Mouse (Mus musculus): ENCODE measurements around the gene Copz1. TPM values are rescaled to one million over a fixed set of nuclear protein-coding genes. Genes with fewer than 3 reads are reported as not detected.

Gene Copz1
- polyA plus RNA-seq, 1 experiment from 2014 or later = 194 TPM

- H3K9me3 ChIP-seq (replicated peaks; ENCODE audit: control insufficient read depth, low read length) = no peaks in the 10 kb centered on the region
- no peak for ATAC-seq (ENCODE audit: low read depth)
- peak overlapping the region; percentile 23; the same call in 1 of the 2 replicates for H3K4me3 ChIP-seq (ENCODE audit: low read depth, low read length)
- peak overlapping the region; percentile 8; the same call in 1 of the 2 replicates for H3K9ac ChIP-seq (ENCODE audit: low read depth, low read length)
- peak overlapping the region; percentile 46 for H3K4me2 ChIP-seq (ENCODE audit: low read depth, low read length)
- H3K27ac ChIP-seq (ENCODE audit: low read length) = no peak overlapping the region; the same call in 1 of the 2 replicates
- H3K36me3 ChIP-seq (ENCODE audit: control insufficient read depth, insufficient read depth) = no peaks in the 10 kb centered on the region
- H3K27me3 ChIP-seq (ENCODE audit: control insufficient read depth, insufficient read depth, low read depth, low read length) = peaks cover 31% of the 10 kb centered on the region
- 63% methylated on average over 26 of the region's 26 CpGs for WGBS (ENCODE audit: insufficient replicate concordance)
- H3K4me1 ChIP-seq (ENCODE audit: control insufficient read depth, low read depth, low read length) = peaks cover 42% of the 10 kb centered on the region
These were observed 36.5 kb downstream of the Copz1 start for GRCm38 (mm10) chr15:103308876-103309580.

- H3K4me1 ChIP-seq (ENCODE audit: control insufficient read depth, low read depth, low read length) = peaks cover 34% of the 10 kb centered on the region
- peak within 1 kb of the TSS; percentile 13; the same call in 1 of the 2 replicates for H3K4me3 ChIP-seq (ENCODE audit: low read depth, low read length)
- 16% methylated on average over 6 of the region's 6 CpGs for WGBS (ENCODE audit: insufficient replicate concordance)
- H3K27me3 ChIP-seq (ENCODE audit: control insufficient read depth, insufficient read depth, low read depth, low read length) = peaks cover 17% of the 10 kb centered on the region
- no peak for ATAC-seq (ENCODE audit: low read depth)
- 0 out of 2 replicates have a peak within 1 kb of the TSS, but pooled peaks have one; percentile 46 for H3K4me2 ChIP-seq (ENCODE audit: low read depth, low read length)
- H3K36me3 ChIP-seq (ENCODE audit: control insufficient read depth, insufficient read depth) = no peaks in the 10 kb centered on the region
- H3K9me3 ChIP-seq (replicated peaks; ENCODE audit: control insufficient read depth, low read length) = no peaks in the 10 kb centered on the region
- no peak within 1 kb of the TSS for H3K9ac ChIP-seq (ENCODE audit: low read depth, low read length)
- peak within 1 kb of the TSS; percentile 21; the same call in 1 of the 2 replicates for H3K27ac ChIP-seq (ENCODE audit: low read length)
These were observed 37.9 kb downstream of the Copz1 start, which contains the start of gene Gpr84 for GRCm38 (mm10) chr15:103310365-103310910. Gene Gpr84, minus strand, starts transcription at chr15:103310612.

GRCm38 (mm10) chr15:103313495-103314095 lies 41.1 kb downstream of the Copz1 start:
- no peaks in the 10 kb centered on the region for H3K9me3 ChIP-seq (replicated peaks; ENCODE audit: control insufficient read depth, low read length)
- 31% methylated on average over 18 of the region's 18 CpGs for WGBS (ENCODE audit: insufficient replicate concordance)
- H3K9ac ChIP-seq (ENCODE audit: low read depth, low read length) = no peak overlapping the region
- H3K4me1 ChIP-seq (ENCODE audit: control insufficient read depth, low read depth, low read length) = peaks cover 15% of the 10 kb centered on the region
- H3K4me2 ChIP-seq (ENCODE audit: low read depth, low read length) = no peak overlapping the region
- H3K27ac ChIP-seq (ENCODE audit: low read length) = no peak overlapping the region
- H3K36me3 ChIP-seq (ENCODE audit: control insufficient read depth, insufficient read depth) = no peaks in the 10 kb centered on the region
- no peak for ATAC-seq (ENCODE audit: low read depth)
- no peak overlapping the region for H3K4me3 ChIP-seq (ENCODE audit: low read depth, low read length)
- peaks cover 9% of the 10 kb centered on the region for H3K27me3 ChIP-seq (ENCODE audit: control insufficient read depth, insufficient read depth, low read depth, low read length)

- 68% methylated on average over 22 of the region's 22 CpGs for WGBS (ENCODE audit: insufficient replicate concordance)
- ATAC-seq (ENCODE audit: low read depth) = no peak
These were observed 41.7 kb downstream of the Copz1 start for GRCm38 (mm10) chr15:103314181-103314580.

GRCm38 (mm10) chr15:103315011-103315502 lies 42.5 kb downstream of the Copz1 start:
- Histone ChIP-seq H3K4me2 (ENCODE audit: low read depth, low read length) (no peak overlapping the region), H3K36me3 (ENCODE audit: control insufficient read depth, insufficient read depth) (no peaks in the 10 kb centered on the region), H3K9me3 (replicated peaks; ENCODE audit: control insufficient read depth, low read length) (no peaks in the 10 kb centered on the region), H3K9ac (ENCODE audit: low read depth, low read length) (no peak overlapping the region), H3K27me3 (ENCODE audit: control insufficient read depth, insufficient read depth, low read depth, low read length) (no peaks in the 10 kb centered on the region), H3K4me1 (ENCODE audit: control insufficient read depth, low read depth, low read length) (peaks cover 9% of the 10 kb centered on the region), H3K27ac (ENCODE audit: low read length) (no peak overlapping the region), H3K4me3 (ENCODE audit: low read depth, low read length) (no peak overlapping the region)
- ATAC-seq (ENCODE audit: low read depth) = peak; percentile 26
- 34% methylated on average over 18 of the region's 18 CpGs for WGBS (ENCODE audit: insufficient replicate concordance)

More at GRCm38 (mm10) chr15:103314181-103314580, 41.7 kb downstream of the Copz1 start:
- peaks cover 10% of the 10 kb centered on the region for H3K4me1 ChIP-seq (ENCODE audit: control insufficient read depth, low read depth, low read length)
- H3K36me3 ChIP-seq (ENCODE audit: control insufficient read depth, insufficient read depth) = no peaks in the 10 kb centered on the region
- no peak overlapping the region for H3K9ac ChIP-seq (ENCODE audit: low read depth, low read length)
- H3K4me3 ChIP-seq (ENCODE audit: low read depth, low read length) = no peak overlapping the region
- peaks cover 4% of the 10 kb centered on the region for H3K27me3 ChIP-seq (ENCODE audit: control insufficient read depth, insufficient read depth, low read depth, low read length)
- no peaks in the 10 kb centered on the region for H3K9me3 ChIP-seq (replicated peaks; ENCODE audit: control insufficient read depth, low read length)
- no peak overlapping the region for H3K27ac ChIP-seq (ENCODE audit: low read length)
- no peak overlapping the region for H3K4me2 ChIP-seq (ENCODE audit: low read depth, low read length)

- H3K9ac ChIP-seq (ENCODE audit: low read depth, low read length) = no peak overlapping the region
These were observed 43.7 kb downstream of the Copz1 start for GRCm38 (mm10) chr15:103315979-103316776.

GRCm38 (mm10) chr15:103317120-103317519 lies 44.6 kb downstream of the Copz1 start:
- H3K27ac ChIP-seq (ENCODE audit: low read length) = no peak overlapping the region
- ATAC-seq (ENCODE audit: low read depth) = no peak
- no peaks in the 10 kb centered on the region for H3K9me3 ChIP-seq (replicated peaks; ENCODE audit: control insufficient read depth, low read length)
- no peak overlapping the region for H3K9ac ChIP-seq (ENCODE audit: low read depth, low read length)
- no peaks in the 10 kb centered on the region for H3K27me3 ChIP-seq (ENCODE audit: control insufficient read depth, insufficient read depth, low read depth, low read length)
- no peak overlapping the region for H3K4me3 ChIP-seq (ENCODE audit: low read depth, low read length)
- H3K4me1 ChIP-seq (ENCODE audit: control insufficient read depth, low read depth, low read length) = peaks cover 13% of the 10 kb centered on the region
- H3K4me2 ChIP-seq (ENCODE audit: low read depth, low read length) = no peak overlapping the region
- no peaks in the 10 kb centered on the region for H3K36me3 ChIP-seq (ENCODE audit: control insufficient read depth, insufficient read depth)

More at GRCm38 (mm10) chr15:103315979-103316776, 43.7 kb downstream of the Copz1 start:
- peaks cover 9% of the 10 kb centered on the region for H3K4me1 ChIP-seq (ENCODE audit: control insufficient read depth, low read depth, low read length)
- no peaks in the 10 kb centered on the region for H3K36me3 ChIP-seq (ENCODE audit: control insufficient read depth, insufficient read depth)
- H3K4me2 ChIP-seq (ENCODE audit: low read depth, low read length) = no peak overlapping the region
- no peak overlapping the region for H3K27ac ChIP-seq (ENCODE audit: low read length)
- 63% methylated on average over 10 of the region's 10 CpGs for WGBS (ENCODE audit: insufficient replicate concordance)
- H3K9me3 ChIP-seq (replicated peaks; ENCODE audit: control insufficient read depth, low read length) = no peaks in the 10 kb centered on the region
- no peak for ATAC-seq (ENCODE audit: low read depth)
- H3K27me3 ChIP-seq (ENCODE audit: control insufficient read depth, insufficient read depth, low read depth, low read length) = no peaks in the 10 kb centered on the region
- no peak overlapping the region for H3K4me3 ChIP-seq (ENCODE audit: low read depth, low read length)

- no peaks in the 10 kb centered on the region for H3K36me3 ChIP-seq (ENCODE audit: control insufficient read depth, insufficient read depth)
- no peaks in the 10 kb centered on the region for H3K27me3 ChIP-seq (ENCODE audit: control insufficient read depth, insufficient read depth, low read depth, low read length)
- 79% methylated on average over 8 of the region's 8 CpGs for WGBS (ENCODE audit: insufficient replicate concordance)
- H3K4me1 ChIP-seq (ENCODE audit: control insufficient read depth, low read depth, low read length) = peaks cover 18% of the 10 kb centered on the region
- H3K4me2 ChIP-seq (ENCODE audit: low read depth, low read length) = no peak overlapping the region
- H3K4me3 ChIP-seq (ENCODE audit: low read depth, low read length) = no peak overlapping the region
- no peak for ATAC-seq (ENCODE audit: low read depth)
- no peak overlapping the region for H3K27ac ChIP-seq (ENCODE audit: low read length)
- H3K9ac ChIP-seq (ENCODE audit: low read depth, low read length) = no peak overlapping the region
- no peaks in the 10 kb centered on the region for H3K9me3 ChIP-seq (replicated peaks; ENCODE audit: control insufficient read depth, low read length)
These were observed 45.2 kb downstream of the Copz1 start for GRCm38 (mm10) chr15:103317731-103318130.

Data from liver, embryonic 16.5 days (tissue).